Mouse (Mus musculus): ENCODE measurements around the gene Gm5475.

The Gm5475 gene

GRCm38 (mm10) chr15:100413306-100413705, 8.6 kb upstream of the Gm5475 start:
- no peak for DNase-seq (ENCODE audit: low spot score)

GRCm38 (mm10) chr15:100414011-100414410, 7.9 kb upstream of the Gm5475 start:
- DNase-seq (ENCODE audit: low spot score) = no peak

- no peak for DNase-seq (ENCODE audit: low spot score)
Observed at GRCm38 (mm10) chr15:100414942-100415341, 7.0 kb upstream of the Gm5475 start.

- peak; percentile 48 for DNase-seq (ENCODE audit: low spot score)
Observed at GRCm38 (mm10) chr15:100415684-100416083, 6.3 kb upstream of the Gm5475 start.

GRCm38 (mm10) chr15:100417854-100418450, 4.0 kb upstream of the Gm5475 start:
- DNase-seq (ENCODE audit: low spot score) = peak; percentile 50

DNA sequence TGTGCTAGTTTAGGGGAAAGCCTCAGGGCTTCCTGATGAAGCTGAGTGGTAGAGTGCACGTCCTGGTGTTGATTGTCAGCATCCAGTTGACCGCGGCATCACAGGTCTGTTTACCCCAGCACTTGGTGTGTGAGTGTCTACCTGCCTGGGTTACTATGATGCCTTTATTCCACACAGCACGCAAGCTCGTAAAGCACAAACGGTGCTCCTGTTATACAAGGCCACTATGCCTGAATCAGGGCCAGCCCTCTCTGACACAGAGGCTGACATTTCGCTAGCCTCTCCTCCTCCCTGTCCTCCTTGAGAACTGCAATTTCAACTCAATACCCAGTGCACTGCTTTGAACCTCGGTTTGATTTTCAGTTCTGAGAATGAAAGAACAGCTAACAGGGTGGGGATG, 2.6 kb upstream of the Gm5475 start:
- no peak for DNase-seq (ENCODE audit: low spot score)

GRCm38 (mm10) chr15:100419901-100420745, 1.8 kb upstream of the Gm5475 start:
- DNase-seq (ENCODE audit: low spot score) = no peak

- DNase-seq (ENCODE audit: low spot score) = no peak
Observed at GRCm38 (mm10) chr15:100421059-100421757, 739 bp upstream of the Gm5475 start.

DNA sequence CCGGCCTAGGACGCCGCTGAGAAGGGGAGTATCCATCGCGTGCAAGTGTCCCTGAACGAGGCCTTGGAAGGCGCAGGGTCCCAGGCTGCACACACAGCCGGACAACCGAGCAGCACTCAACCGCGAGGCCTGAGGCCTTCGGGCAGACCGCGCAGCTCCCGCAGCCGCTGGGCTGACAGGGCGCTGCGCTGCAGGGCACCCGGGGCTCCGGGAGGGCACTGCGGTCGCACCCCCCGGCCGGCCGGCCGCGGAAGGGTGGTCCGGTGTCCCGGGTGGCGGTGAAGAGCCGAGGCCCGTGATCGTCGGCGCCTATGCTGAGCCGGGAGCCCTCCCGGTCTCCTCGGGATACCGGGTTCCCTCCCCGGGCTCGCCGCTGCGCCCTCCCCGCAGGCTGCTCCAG, 529 bp downstream of the Gm5475 start:
- DNase-seq (ENCODE audit: low spot score) = no peak

DNA sequence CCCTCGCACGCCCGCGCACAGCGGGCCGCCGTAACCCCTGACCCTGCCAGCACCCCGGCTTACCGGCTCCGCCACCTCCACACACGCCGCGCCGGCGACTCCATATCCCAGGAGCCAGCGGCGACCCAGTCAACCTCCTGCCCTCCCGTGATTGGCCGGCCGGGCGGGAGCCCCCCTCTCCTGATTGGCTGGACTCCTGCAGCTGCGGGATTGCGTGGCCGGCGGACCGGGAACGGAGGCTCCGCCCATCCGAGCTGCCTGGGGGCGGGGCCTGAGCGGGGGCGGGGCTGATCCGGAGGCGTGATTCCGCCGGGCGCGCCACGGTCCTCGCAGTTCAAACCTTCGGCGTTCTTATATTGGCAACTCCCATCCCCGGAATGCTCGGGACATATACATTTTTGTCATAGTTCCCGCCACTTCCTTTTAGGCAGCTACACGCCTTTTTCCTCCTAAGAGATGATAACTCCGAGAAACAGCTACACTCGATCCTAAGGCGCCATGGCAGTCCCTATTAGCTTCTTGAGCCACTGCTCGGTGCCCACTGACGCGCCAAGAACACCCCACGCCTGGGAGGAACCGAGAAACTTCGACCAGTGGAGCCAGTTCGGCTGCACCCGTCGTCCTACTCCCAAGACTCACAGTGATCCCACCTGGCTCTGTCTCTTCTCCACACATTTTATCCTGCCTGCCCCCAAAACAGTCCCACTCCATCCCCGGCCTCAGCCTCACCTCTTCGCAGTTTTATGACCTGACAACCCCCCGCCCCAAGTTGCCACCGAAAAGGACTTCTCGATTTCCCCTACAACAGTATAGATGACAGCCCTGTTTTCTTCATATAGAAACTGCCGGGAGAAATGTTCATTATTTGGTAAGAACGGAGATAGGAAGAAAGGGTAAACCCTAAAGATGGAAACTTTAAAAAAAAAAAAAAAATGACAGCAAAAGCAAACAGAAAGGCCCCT, 1.2 kb downstream of the Gm5475 start:
- peak; percentile 96 for DNase-seq (ENCODE audit: low spot score)

DNA sequence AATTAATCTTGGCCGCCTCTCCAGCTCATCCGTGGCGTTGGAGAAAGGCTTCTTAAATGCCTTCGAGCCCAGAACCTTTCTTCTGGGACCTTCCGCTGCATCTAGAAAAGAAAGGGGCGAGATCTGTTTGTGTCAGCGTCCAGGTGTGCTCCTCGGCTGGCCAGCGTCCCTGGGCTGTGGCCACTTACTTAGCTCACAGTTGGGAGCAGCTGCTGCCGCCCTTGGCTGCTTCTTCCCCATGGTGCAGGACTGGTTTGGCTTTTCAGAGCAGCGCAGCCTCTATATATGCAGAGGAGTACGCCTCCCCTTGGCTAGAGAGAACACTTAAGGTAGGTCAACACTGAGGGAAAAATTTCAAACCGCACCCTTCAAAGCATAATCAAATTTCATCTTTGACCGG, 2.0 kb downstream of the Gm5475 start:
- no peak for DNase-seq (ENCODE audit: low spot score)

DNA sequence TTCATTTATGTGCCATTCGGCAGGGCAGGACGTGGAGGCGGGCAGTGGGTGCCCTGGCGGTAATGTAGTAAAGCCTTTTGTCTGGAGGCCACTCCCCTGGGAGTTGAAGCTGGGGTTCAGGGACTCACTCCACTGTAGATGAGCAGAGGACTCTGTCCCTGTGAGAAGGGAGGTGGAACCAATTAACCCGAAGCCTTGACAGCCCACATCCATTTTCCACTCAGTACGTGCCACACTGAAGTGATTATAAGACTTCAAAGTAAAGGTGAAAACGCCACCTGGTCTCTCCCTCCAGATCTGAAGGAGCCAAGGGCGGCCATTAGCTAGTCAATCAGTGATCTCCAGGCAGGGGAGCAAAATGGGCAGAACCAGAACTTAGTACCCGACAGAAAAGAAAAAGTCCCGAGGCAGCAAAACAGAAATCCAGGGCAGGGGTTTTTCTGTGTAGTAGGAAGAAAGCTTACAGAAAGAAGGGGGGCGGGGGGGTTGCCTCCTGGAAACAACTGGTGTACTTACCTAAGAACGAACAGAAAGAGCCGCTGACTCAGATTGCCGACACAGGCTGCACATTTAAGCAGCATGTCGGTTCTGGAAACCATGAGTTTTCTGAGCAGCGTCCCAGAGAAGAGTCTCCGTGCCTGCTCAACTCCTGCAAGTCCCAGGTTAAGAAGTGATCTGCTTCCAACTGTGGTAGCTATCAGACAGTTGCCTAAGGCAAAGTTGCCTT, 2.6 kb downstream of the Gm5475 start, which contains the start of gene Slc11a2:
TSS of gene Slc11a2 (minus strand) at position 677 of the 727 bp plus-strand sequence.
- DNase-seq (ENCODE audit: low spot score) = no peak

DNA sequence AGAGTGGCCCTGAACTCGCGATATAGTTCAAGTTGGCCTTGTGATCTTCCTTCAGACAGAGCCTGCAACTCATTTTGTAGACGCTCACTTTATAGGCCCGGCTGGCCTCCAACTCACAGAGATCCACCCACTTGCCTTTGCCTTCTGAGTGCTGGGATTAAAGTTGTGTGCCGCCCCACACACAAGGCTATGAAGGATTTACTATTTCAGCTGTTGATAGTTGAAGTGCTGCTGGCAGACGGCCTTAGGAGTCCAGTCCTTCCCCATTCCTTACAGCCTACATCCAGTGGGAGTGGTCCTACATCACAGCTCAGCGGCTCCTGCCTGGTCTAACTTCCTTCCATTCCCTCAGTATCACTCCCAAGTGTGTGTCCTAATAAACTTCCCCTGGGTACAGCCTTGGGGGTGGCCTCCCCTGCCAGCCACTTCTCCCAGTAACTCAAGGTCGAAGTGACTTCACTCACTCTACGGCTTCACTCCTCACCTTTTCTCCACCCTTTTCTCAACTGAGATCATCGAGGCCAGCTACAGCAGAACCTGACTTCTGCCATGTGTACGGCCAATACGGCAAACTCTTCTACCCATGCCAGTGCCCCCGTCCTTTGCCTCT, 6.5 kb downstream of the Gm5475 start:
- DNase-seq (ENCODE audit: low spot score) = peak; percentile 75

GRCm38 (mm10) chr15:100429959-100430565, 8.1 kb downstream of the Gm5475 start:
- DNase-seq (ENCODE audit: low spot score) = no peak

- no peak for DNase-seq (ENCODE audit: low spot score)
Observed at GRCm38 (mm10) chr15:100433234-100433633, 11.3 kb downstream of the Gm5475 start.

DNA sequence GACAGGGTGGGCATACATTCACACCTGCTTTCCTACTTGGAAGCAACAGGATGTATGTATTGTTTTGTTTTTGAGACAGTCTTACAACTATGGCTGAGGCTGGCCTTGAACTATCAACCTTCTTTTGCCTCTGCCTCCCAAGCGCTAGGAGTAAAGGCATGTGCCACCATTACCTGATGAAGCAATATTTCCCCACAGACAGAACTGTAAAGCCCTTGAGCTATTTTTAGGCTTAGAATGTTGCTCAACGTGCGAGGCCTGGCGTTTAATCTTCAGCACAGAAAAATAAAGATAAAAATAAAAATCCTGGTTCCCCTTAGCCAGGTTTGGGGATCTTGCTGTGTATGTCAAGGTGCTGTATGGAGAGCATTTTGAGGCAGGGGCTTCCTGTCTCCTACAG, 14.2 kb downstream of the Gm5475 start:
- DNase-seq (ENCODE audit: low spot score) = no peak

- no peak for DNase-seq (ENCODE audit: low spot score)
Observed at GRCm38 (mm10) chr15:100436518-100436917, 14.6 kb downstream of the Gm5475 start.

GRCm38 (mm10) chr15:100443126-100443922, 21.4 kb downstream of the Gm5475 start:
- DNase-seq (ENCODE audit: low spot score) = peak; percentile 86

GRCm38 (mm10) chr15:100446887-100447286, 24.9 kb downstream of the Gm5475 start:
- DNase-seq (ENCODE audit: low spot score) = no peak
